ENCODE assay signal across 8 mouse cellular contexts in genomic region chr17:34630761-34631301, GRCm38 (mm10). TPM values are rescaled to one million over a fixed set of nuclear protein-coding genes. Genes with fewer than 3 reads are reported as not detected.
DNase-seq lines count a peak whose midpoint lies in the region; ATAC-seq and TF ChIP-seq lines count a peak whose summit lies in the region.

No protein-coding gene starts in this region.

- peak overlapping the region; percentile 66 for H3K9ac ChIP-seq in heart, embryonic 13.5 days
- H3K9ac ChIP-seq in forebrain, postnatal 0 days: peak overlapping the region; percentile 51
- H3K9ac ChIP-seq in liver, postnatal 0 days (replicated peaks): no peak overlapping the region

- peak overlapping the region; percentile 90 for H3K4me2 ChIP-seq in heart, embryonic 13.5 days
- H3K4me2 ChIP-seq in forebrain, postnatal 0 days (ENCODE audit: low read depth): peak overlapping the region; percentile 92
- peak overlapping the region; percentile 62 for H3K4me2 ChIP-seq in liver, postnatal 0 days (ENCODE audit: low read depth, low read length)

- H3K27me3 ChIP-seq in heart, embryonic 13.5 days (replicated peaks): peaks cover 68% of the 10 kb centered on the region
- H3K27me3 ChIP-seq in forebrain, postnatal 0 days (ENCODE audit: insufficient read depth, low read length): no peaks in the 10 kb centered on the region
- peaks cover 43% of the 10 kb centered on the region for H3K27me3 ChIP-seq in liver, postnatal 0 days (ENCODE audit: insufficient read depth, low read length)

- no peak for TF ChIP-seq CTCF in forebrain, postnatal 0 days (IDR thresholded peaks at IDR 0.05; ENCODE audit: low read depth)
- no peak for TF ChIP-seq CTCF in liver, postnatal 0 days (IDR thresholded peaks at IDR 0.05; ENCODE audit: low read depth)

- peak overlapping the region; percentile 43 for H3K4me3 ChIP-seq in heart, embryonic 13.5 days
- peak overlapping the region; percentile 37 for H3K4me3 ChIP-seq in brown adipose tissue, adult 24 weeks (ENCODE audit: insufficient read depth, low read depth, low read length)
- H3K4me3 ChIP-seq in forebrain, postnatal 0 days (ENCODE audit: low read depth, low read length): peak overlapping the region; percentile 45
- H3K4me3 ChIP-seq in liver, postnatal 0 days (ENCODE audit: low read depth, low read length): peak overlapping the region; percentile 27

- ATAC-seq in heart, embryonic 13.5 days (ENCODE audit: extremely low read depth, insufficient number of reproducible peaks, low FRiP score, low TSS enrichment): no peak
- ATAC-seq in forebrain, postnatal 0 days: no peak
- ATAC-seq in liver, postnatal 0 days: no peak

- TF ChIP-seq EP300 in liver, postnatal 0 days (IDR thresholded peaks at IDR 0.05; ENCODE audit: low read depth): no peak

- no peak for DNase-seq in heart, adult 8-10 months (ENCODE audit: low spot score)
- DNase-seq in forebrain, postnatal 0 days: no peak
- no peak for DNase-seq in liver, postnatal 0 days
- peak; percentile 74 to 83 for DNase-seq in thymus, postnatal 36 days
- no peak for DNase-seq in layer of hippocampus, adult 8-10 months (ENCODE audit: low spot score in 2 of 2)
- DNase-seq in spleen, postnatal 4 days (ENCODE audit: low spot score in 2 of 2): no peak

- no peaks in the 10 kb centered on the region for H3K9me3 ChIP-seq in heart, embryonic 13.5 days
- no peaks in the 10 kb centered on the region for H3K9me3 ChIP-seq in forebrain, postnatal 0 days (ENCODE audit: low read length)
- H3K9me3 ChIP-seq in liver, postnatal 0 days (ENCODE audit: low read length): no peaks in the 10 kb centered on the region; the same call in 1 of the 2 replicates

- WGBS in heart, embryonic 13.5 days: 1% methylated on average over 32 of the region's 48 CpGs
- WGBS in forebrain, postnatal 0 days: 4% methylated on average over 48 of the region's 48 CpGs
- 2% methylated on average over 37 of the region's 48 CpGs for WGBS in liver, postnatal 0 days (ENCODE audit: insufficient replicate concordance)

- H3K36me3 ChIP-seq in heart, embryonic 13.5 days: peaks cover 1% of the 10 kb centered on the region
- no peaks in the 10 kb centered on the region for H3K36me3 ChIP-seq in forebrain, postnatal 0 days (ENCODE audit: insufficient read depth)
- no peaks in the 10 kb centered on the region for H3K36me3 ChIP-seq in liver, postnatal 0 days (replicated peaks; ENCODE audit: insufficient read depth, low read length)

- H3K27ac ChIP-seq in heart, embryonic 13.5 days (replicated peaks): no peak overlapping the region
- H3K27ac ChIP-seq in brown adipose tissue, adult 24 weeks (replicated peaks; ENCODE audit: low read depth, low read length): no peak overlapping the region
- no peak overlapping the region for H3K27ac ChIP-seq in forebrain, postnatal 0 days (ENCODE audit: low read depth, low read length)
- H3K27ac ChIP-seq in liver, postnatal 0 days (ENCODE audit: low read depth): no peak overlapping the region

- H3K4me1 ChIP-seq in heart, embryonic 13.5 days: peaks cover 56% of the 10 kb centered on the region
- peaks cover 5% of the 10 kb centered on the region for H3K4me1 ChIP-seq in brown adipose tissue, adult 24 weeks (ENCODE audit: control insufficient read depth, insufficient read depth, insufficient read length, low read length)
- peaks cover 28% of the 10 kb centered on the region for H3K4me1 ChIP-seq in forebrain, postnatal 0 days (ENCODE audit: insufficient read depth)
- peaks cover 49% of the 10 kb centered on the region for H3K4me1 ChIP-seq in liver, postnatal 0 days (ENCODE audit: insufficient read depth)

RNA-seq across cellular contexts. Expression of gene Prrt1, which starts 1.5 kb away (rescaled TPM):
- 0.15 and 0.31 TPM in 2 replicates for polyA plus RNA-seq in heart, embryonic 13.5 days (2015; fragmentation: Nextera tagmentation; extraction: Ambion mirVana)
- 1 to 10 TPM in 3 of 4 experiments, under 1 TPM in 1; 0.92 to 1.4 (median 1.1) TPM for total RNA-seq in heart, adult 8-10 months (2022)
- polyA plus RNA-seq in brown adipose tissue, adult 24 weeks (2012; ENCODE audit: insufficient read depth, insufficient read length, missing spikeins): not detected in 2 replicates
- total RNA-seq in forebrain, postnatal 0 days (2014; rRNA removed): 7.8 and 11.4 TPM in 2 replicates
- 12.2 and 15.1 TPM in 2 replicates for polyA plus RNA-seq in forebrain, postnatal 0 days (2015; fragmentation: Nextera tagmentation; extraction: Ambion mirVana)
- 0.05 TPM in 1 of 2 replicates, not detected in the other for polyA plus RNA-seq in liver, postnatal 0 days (2015; fragmentation: Nextera tagmentation; extraction: Ambion mirVana)
- 100 to 1,000 TPM; 211 to 266 (median 228) TPM for total RNA-seq in layer of hippocampus, adult 8-10 months (2022)

RNA-seq across cellular contexts. Expression of gene Ppt2, which starts 2.5 kb away (rescaled TPM):
- 26.1 and 27.6 TPM in 2 replicates for polyA plus RNA-seq in heart, embryonic 13.5 days (2015; fragmentation: Nextera tagmentation; extraction: Ambion mirVana)
- total RNA-seq in heart, adult 8-10 months (2022): 10 to 100 TPM; 48.1 to 68.8 (median 59.5) TPM
- 30.2 and 32.3 TPM in 2 replicates for polyA plus RNA-seq in brown adipose tissue, adult 24 weeks (2012; ENCODE audit: insufficient read depth, insufficient read length, missing spikeins)
- total RNA-seq in forebrain, postnatal 0 days (2014; rRNA removed): 24.2 and 27.2 TPM in 2 replicates
- polyA plus RNA-seq in forebrain, postnatal 0 days (2015; fragmentation: Nextera tagmentation; extraction: Ambion mirVana): 17.6 and 20.2 TPM in 2 replicates
- polyA plus RNA-seq in liver, postnatal 0 days (2015; fragmentation: Nextera tagmentation; extraction: Ambion mirVana): 19.3 and 19.8 TPM in 2 replicates
- total RNA-seq in layer of hippocampus, adult 8-10 months (2022): 10 to 100 TPM; 40.2 to 53.2 (median 46.0) TPM

RNA-seq across cellular contexts. Expression of gene Fkbpl, which starts 13.7 kb away (rescaled TPM):
- polyA plus RNA-seq in heart, embryonic 13.5 days (2015; fragmentation: Nextera tagmentation; extraction: Ambion mirVana): 10.4 and 10.7 TPM in 2 replicates
- total RNA-seq in heart, adult 8-10 months (2022): 1 to 10 TPM; 6.9 to 9.7 (median 8.6) TPM
- 11.1 and 26.4 TPM in 2 replicates for polyA plus RNA-seq in brown adipose tissue, adult 24 weeks (2012; ENCODE audit: insufficient read depth, insufficient read length, missing spikeins)
- total RNA-seq in forebrain, postnatal 0 days (2014; rRNA removed): 9.6 and 19.9 TPM in 2 replicates
- 8.2 and 11.4 TPM in 2 replicates for polyA plus RNA-seq in forebrain, postnatal 0 days (2015; fragmentation: Nextera tagmentation; extraction: Ambion mirVana)
- 5.6 and 5.8 TPM in 2 replicates for polyA plus RNA-seq in liver, postnatal 0 days (2015; fragmentation: Nextera tagmentation; extraction: Ambion mirVana)
- 10 to 100 TPM; 12.5 to 18.5 (median 15.2) TPM for total RNA-seq in layer of hippocampus, adult 8-10 months (2022)

RNA-seq across cellular contexts. Expression of gene Egfl8, which starts 15.1 kb away (rescaled TPM):
- polyA plus RNA-seq in heart, embryonic 13.5 days (2015; fragmentation: Nextera tagmentation; extraction: Ambion mirVana): 1.0 and 1.2 TPM in 2 replicates
- 1 to 10 TPM in 3 of 4 experiments, under 1 TPM in 1; 0.94 to 1.3 (median 1.0) TPM for total RNA-seq in heart, adult 8-10 months (2022)
- 1.4 TPM in 1 of 2 replicates, not detected in the other for polyA plus RNA-seq in brown adipose tissue, adult 24 weeks (2012; ENCODE audit: insufficient read depth, insufficient read length, missing spikeins)
- 2.7 and 3.2 TPM in 2 replicates for total RNA-seq in forebrain, postnatal 0 days (2014; rRNA removed)
- polyA plus RNA-seq in forebrain, postnatal 0 days (2015; fragmentation: Nextera tagmentation; extraction: Ambion mirVana): 3.8 and 4.8 TPM in 2 replicates
- polyA plus RNA-seq in liver, postnatal 0 days (2015; fragmentation: Nextera tagmentation; extraction: Ambion mirVana): 0.46 and 0.66 TPM in 2 replicates
- 1 to 10 TPM; 1.4 to 3.3 (median 2.4) TPM for total RNA-seq in layer of hippocampus, adult 8-10 months (2022)

RNA-seq across cellular contexts. Expression of gene Atf6b, which starts 16.1 kb away (rescaled TPM):
- 56.1 and 56.2 TPM in 2 replicates for polyA plus RNA-seq in heart, embryonic 13.5 days (2015; fragmentation: Nextera tagmentation; extraction: Ambion mirVana)
- 10 to 100 TPM; 14.4 to 19.9 (median 16.0) TPM for total RNA-seq in heart, adult 8-10 months (2022)
- 16.2 and 17.1 TPM in 2 replicates for polyA plus RNA-seq in brown adipose tissue, adult 24 weeks (2012; ENCODE audit: insufficient read depth, insufficient read length, missing spikeins)
- 39.9 and 43.7 TPM in 2 replicates for total RNA-seq in forebrain, postnatal 0 days (2014; rRNA removed)
- 86.1 and 86.4 TPM in 2 replicates for polyA plus RNA-seq in forebrain, postnatal 0 days (2015; fragmentation: Nextera tagmentation; extraction: Ambion mirVana)
- 12.9 and 13.0 TPM in 2 replicates for polyA plus RNA-seq in liver, postnatal 0 days (2015; fragmentation: Nextera tagmentation; extraction: Ambion mirVana)
- 10 to 100 TPM; 74.1 to 82.9 (median 79.8) TPM for total RNA-seq in layer of hippocampus, adult 8-10 months (2022)

Comparison
In these comparisons a context has a peak if more than half of its experiments do, and no peak if none do; other contexts are left out.
1. DNase-seq: peak in thymus, postnatal 36 days (2 of 2); none in heart, adult 8-10 months (single experiment), forebrain, postnatal 0 days (single experiment), liver, postnatal 0 days (single experiment), layer of hippocampus, adult 8-10 months (0 of 2) and spleen, postnatal 4 days (0 of 2).
2. Peak in every context shown above with its lines, with median percentiles within 50 percentile points of each other: H3K4me2 ChIP-seq and H3K4me3 ChIP-seq.